9 mouse cellular contexts compared by ENCODE assay signal in genomic region chr11:117606137-117606536, GRCm38 (mm10). TPM values are rescaled to one million over a fixed set of nuclear protein-coding genes. Genes with fewer than 3 reads are reported as not detected.
DNase-seq lines count a peak whose midpoint lies in the region; ATAC-seq lines count a peak whose summit lies in the region.
"Had no signal": no experiment of that assay in that cellular context is flagged by ENCODE, and none has a peak within 500 bp of the region (broad histone marks: within the 10 kb centered on the region; RNA-seq: fewer than 3 reads in every experiment).

No protein-coding gene starts in this region.

- ATAC-seq in hindbrain, embryonic 11.5 days (ENCODE audit: low FRiP score) = no peak
- ATAC-seq in hindbrain, embryonic 12.5 days (ENCODE audit: low FRiP score) = no peak
- ATAC-seq in midbrain, embryonic 14.5 days (ENCODE audit: low FRiP score, low TSS enrichment) = no peak

- peak overlapping the region; percentile 41 for H3K27ac ChIP-seq in hindbrain, embryonic 10.5 days
- H3K27ac ChIP-seq in hindbrain, embryonic 11.5 days (ENCODE audit: low read depth, low read length) = no peak overlapping the region
- 0 out of 2 replicates have a peak overlapping the region, but pooled peaks have one; percentile 21 for H3K27ac ChIP-seq in embryonic facial prominence, embryonic 10.5 days (replicated peaks)
- no peak overlapping the region for H3K27ac ChIP-seq in hindbrain, embryonic 12.5 days
- peak overlapping the region; percentile 32; the same call in 1 of the 2 replicates for H3K27ac ChIP-seq in midbrain, embryonic 14.5 days (replicated peaks; ENCODE audit: low read depth, low read length)
- H3K27ac ChIP-seq: liver, embryonic 13.5 days had no signal

- no peak for DNase-seq in hindbrain, embryonic 10.5 days (ENCODE audit: low spot score)
- no peak for DNase-seq in hindbrain, embryonic 11.5 days (ENCODE audit: low spot score)
- no peak for DNase-seq in embryonic facial prominence, embryonic 10.5 days (ENCODE audit: low spot score)
- DNase-seq in midbrain, embryonic 14.5 days = no peak
- no peak for DNase-seq in adrenal gland, postnatal 25 days
- no peak for DNase-seq in urinary bladder, adult 18-20 months (ENCODE audit: low spot score in 2 of 2)
- no peak for DNase-seq in urinary bladder, postnatal 25 days (ENCODE audit: low spot score)
- DNase-seq: liver, embryonic 13.5 days had no signal

- no peaks in the 10 kb centered on the region for H3K36me3 ChIP-seq in hindbrain, embryonic 10.5 days
- H3K36me3 ChIP-seq in hindbrain, embryonic 11.5 days (ENCODE audit: control insufficient read depth, insufficient read depth, low read length) = no peaks in the 10 kb centered on the region
- no peaks in the 10 kb centered on the region for H3K36me3 ChIP-seq in embryonic facial prominence, embryonic 10.5 days (replicated peaks)
- H3K36me3 ChIP-seq in hindbrain, embryonic 12.5 days = no peaks in the 10 kb centered on the region
- H3K36me3 ChIP-seq in midbrain, embryonic 14.5 days (ENCODE audit: control insufficient read depth, insufficient read depth, low read length) = no peaks in the 10 kb centered on the region
- H3K36me3 ChIP-seq: liver, embryonic 13.5 days had no signal

- H3K9me3 ChIP-seq in hindbrain, embryonic 10.5 days = no peaks in the 10 kb centered on the region
- H3K9me3 ChIP-seq in hindbrain, embryonic 11.5 days (ENCODE audit: control insufficient read depth, low read length) = no peaks in the 10 kb centered on the region
- no peaks in the 10 kb centered on the region for H3K9me3 ChIP-seq in embryonic facial prominence, embryonic 10.5 days
- no peaks in the 10 kb centered on the region for H3K9me3 ChIP-seq in hindbrain, embryonic 12.5 days (replicated peaks)
- H3K9me3 ChIP-seq in midbrain, embryonic 14.5 days (ENCODE audit: control insufficient read depth, low read length) = no peaks in the 10 kb centered on the region
- H3K9me3 ChIP-seq: liver, embryonic 13.5 days had no signal

- H3K4me3 ChIP-seq in hindbrain, embryonic 10.5 days = no peak overlapping the region
- H3K4me3 ChIP-seq in hindbrain, embryonic 11.5 days (ENCODE audit: low read depth, low read length) = no peak overlapping the region
- H3K4me3 ChIP-seq in embryonic facial prominence, embryonic 10.5 days = peak overlapping the region; percentile 23; the same call in 1 of the 2 replicates
- H3K4me3 ChIP-seq in hindbrain, embryonic 12.5 days = no peak overlapping the region
- no peak overlapping the region for H3K4me3 ChIP-seq in midbrain, embryonic 14.5 days (replicated peaks; ENCODE audit: low read depth, low read length)
- H3K4me3 ChIP-seq: liver, embryonic 13.5 days had no signal

- WGBS in hindbrain, embryonic 10.5 days = 29% methylated on average over 9 of the region's 9 CpGs
- WGBS in hindbrain, embryonic 11.5 days = 41% methylated on average over 9 of the region's 9 CpGs
- 37% methylated on average over 9 of the region's 9 CpGs for WGBS in embryonic facial prominence, embryonic 10.5 days
- 29% methylated on average over 9 of the region's 9 CpGs for WGBS in hindbrain, embryonic 12.5 days
- 42% methylated on average over 9 of the region's 9 CpGs for WGBS in midbrain, embryonic 14.5 days

- H3K4me2 ChIP-seq in hindbrain, embryonic 11.5 days (replicated peaks; ENCODE audit: low read depth, low read length) = no peak overlapping the region
- peak overlapping the region; percentile 22; the same call in 1 of the 2 replicates for H3K4me2 ChIP-seq in hindbrain, embryonic 12.5 days (replicated peaks)
- peak overlapping the region; percentile 12; the same call in 1 of the 2 replicates for H3K4me2 ChIP-seq in midbrain, embryonic 14.5 days (ENCODE audit: low read length)
- H3K4me2 ChIP-seq: liver, embryonic 13.5 days had no signal

- no peak overlapping the region for H3K9ac ChIP-seq in hindbrain, embryonic 11.5 days (ENCODE audit: low read depth, low read length)
- no peak overlapping the region; the same call in 1 of the 2 replicates for H3K9ac ChIP-seq in hindbrain, embryonic 12.5 days
- H3K9ac ChIP-seq in midbrain, embryonic 14.5 days (replicated peaks; ENCODE audit: low read length) = no peak overlapping the region
- H3K9ac ChIP-seq: liver, embryonic 13.5 days had no signal

- H3K27me3 ChIP-seq in hindbrain, embryonic 10.5 days (ENCODE audit: insufficient read depth, poor library complexity, severe bottlenecking) = peaks cover 71% of the 10 kb centered on the region
- H3K27me3 ChIP-seq in hindbrain, embryonic 11.5 days (ENCODE audit: control insufficient read depth, insufficient read depth, low read length) = no peaks in the 10 kb centered on the region
- H3K27me3 ChIP-seq in embryonic facial prominence, embryonic 10.5 days (replicated peaks; ENCODE audit: low read depth, poor library complexity, severe bottlenecking) = peaks cover 46% of the 10 kb centered on the region
- peaks cover 10% of the 10 kb centered on the region for H3K27me3 ChIP-seq in hindbrain, embryonic 12.5 days
- no peaks in the 10 kb centered on the region; the same call in 1 of the 2 replicates for H3K27me3 ChIP-seq in midbrain, embryonic 14.5 days (ENCODE audit: control insufficient read depth, insufficient read depth, low read length)

- H3K4me1 ChIP-seq in hindbrain, embryonic 10.5 days (replicated peaks) = peaks cover 86% of the 10 kb centered on the region
- peaks cover 22% of the 10 kb centered on the region for H3K4me1 ChIP-seq in hindbrain, embryonic 11.5 days (replicated peaks; ENCODE audit: control insufficient read depth, insufficient read depth, low read length)
- peaks cover 82% of the 10 kb centered on the region for H3K4me1 ChIP-seq in embryonic facial prominence, embryonic 10.5 days
- peaks cover 49% of the 10 kb centered on the region for H3K4me1 ChIP-seq in hindbrain, embryonic 12.5 days
- H3K4me1 ChIP-seq in midbrain, embryonic 14.5 days (ENCODE audit: control insufficient read depth, insufficient read depth, low read length) = peaks cover 29% of the 10 kb centered on the region

RNA-seq across cellular contexts. Expression of gene Tnrc6c, which starts 48.0 kb away (rescaled TPM):
- polyA plus RNA-seq in hindbrain, embryonic 10.5 days (2016; fragmentation: Nextera tagmentation; extraction: Ambion mirVana) = 11.1 and 14.4 TPM in 2 replicates
- 17.0 and 20.6 TPM in 2 replicates for polyA plus RNA-seq in hindbrain, embryonic 11.5 days (2014; fragmentation: Nextera tagmentation; extraction: Ambion mirVana)
- 13.9 and 15.2 TPM in 2 replicates for polyA plus RNA-seq in embryonic facial prominence, embryonic 10.5 days (2016; fragmentation: Nextera tagmentation; extraction: Ambion mirVana)
- 26.3 and 28.3 TPM in 2 replicates for polyA plus RNA-seq in hindbrain, embryonic 12.5 days (2016; fragmentation: Nextera tagmentation; extraction: Ambion mirVana)
- polyA plus RNA-seq in midbrain, embryonic 14.5 days (2014; fragmentation: Nextera tagmentation; extraction: Ambion mirVana) = 34.0 and 35.1 TPM in 2 replicates
- 24.1 and 29.4 TPM in 2 replicates for total RNA-seq in adrenal gland, postnatal 25 days (2021)

Comparison
In these comparisons a context has a peak if more than half of its experiments do, and no peak if none do; other contexts are left out.
1. H3K27ac ChIP-seq: peak in hindbrain, embryonic 10.5 days (single experiment), embryonic facial prominence, embryonic 10.5 days (single experiment) and midbrain, embryonic 14.5 days (single experiment); none in hindbrain, embryonic 11.5 days (single experiment) and hindbrain, embryonic 12.5 days (single experiment).